Mouse (Mus musculus) liver, embryonic 18 days (tissue): ENCODE data around the gene Ces1b. TPM values are rescaled to one million over a fixed set of nuclear protein-coding genes. Genes with fewer than 3 reads are reported as not detected.

Source experiments
- polyA plus RNA-seq: library from polyadenylated mRNA; depleted of rRNA; stranded (reverse); fragments of >200 nt; gene quantifications from 2 replicates; pipeline ENCODE4 v1.2.3, GENCODE M21; 2012; rRNA removed

The Ces1b gene
- 0.17 and 0.31 TPM in 2 replicates for polyA plus RNA-seq

DNA sequence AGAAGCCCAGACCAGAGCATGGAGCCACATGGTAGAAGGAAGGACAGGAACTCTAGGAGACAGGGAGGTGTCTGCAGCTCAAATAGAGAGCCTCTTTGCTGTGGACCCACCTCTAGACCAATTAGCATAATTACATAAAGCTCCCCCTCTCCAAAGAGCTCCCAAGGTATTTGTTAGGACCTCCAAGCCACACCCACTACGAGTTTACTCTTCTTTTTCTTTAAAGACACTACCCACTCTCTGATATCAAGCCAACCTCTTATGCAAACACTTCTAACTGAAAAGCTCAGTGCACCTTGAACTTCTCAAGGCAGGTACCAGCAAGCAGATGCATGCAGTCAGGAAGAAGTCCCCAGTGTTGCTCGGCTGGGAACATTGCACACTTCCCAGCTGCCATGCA lies at the start of gene Ces1b:
Gene Ces1b (minus strand): TSS at position 131 of the 400 bp plus-strand sequence.

DNA sequence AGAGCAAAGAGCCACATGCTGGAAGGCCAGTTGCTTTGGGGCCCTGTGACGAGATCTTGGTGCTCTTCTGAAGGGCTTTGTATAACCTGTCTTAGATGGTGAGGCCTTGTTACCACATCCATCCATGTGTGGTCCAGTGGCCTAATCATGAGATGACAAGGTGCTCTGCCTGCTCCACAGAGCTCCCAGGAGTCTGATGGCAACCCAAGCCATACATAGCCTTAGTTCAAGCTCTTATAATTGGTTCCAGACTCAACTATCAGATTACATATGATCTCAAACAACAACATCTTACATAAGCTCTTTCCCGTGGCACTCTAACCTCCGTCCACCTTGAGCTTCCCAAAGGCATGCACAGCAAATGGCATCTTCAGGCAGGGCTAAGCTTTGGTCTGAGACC lies 31.7 kb downstream of the Ces1b start, which contains the start of gene Ces1a:
Gene Ces1a (minus strand): TSS at position 101 of the 400 bp plus-strand sequence.

Other genes with a start within 250 kb of the Ces1b start
- 4.2 and 4.7 TPM in 2 replicates for gene Lpcat2, start 224.7 kb downstream of the Ces1b start, polyA plus RNA-seq
- 0.10 and 0.14 TPM in 2 replicates for gene Capns2, start 178.6 kb downstream of the Ces1b start, polyA plus RNA-seq
- under 0.01 TPM in 1 of 2 replicates, not detected in the other for gene Slc6a2, start 119.9 kb downstream of the Ces1b start, polyA plus RNA-seq
- not detected in 2 replicates for gene Ces1a, start 31.8 kb downstream of the Ces1b start, polyA plus RNA-seq
- gene Ces1c, start 51.3 kb upstream of the Ces1b start, polyA plus RNA-seq, result 108 and 128 TPM in 2 replicates
- 266 and 455 TPM in 2 replicates for gene Ces1d, start 117.8 kb upstream of the Ces1b start, polyA plus RNA-seq
- gene Ces1e, start 149.6 kb upstream of the Ces1b start, polyA plus RNA-seq, result 5.3 and 12.9 TPM in 2 replicates
- gene Ces1f, start 199.7 kb upstream of the Ces1b start, polyA plus RNA-seq, result 0.85 and 4.0 TPM in 2 replicates